Mouse (Mus musculus): ENCODE results near the gene Dock4.

DNA sequence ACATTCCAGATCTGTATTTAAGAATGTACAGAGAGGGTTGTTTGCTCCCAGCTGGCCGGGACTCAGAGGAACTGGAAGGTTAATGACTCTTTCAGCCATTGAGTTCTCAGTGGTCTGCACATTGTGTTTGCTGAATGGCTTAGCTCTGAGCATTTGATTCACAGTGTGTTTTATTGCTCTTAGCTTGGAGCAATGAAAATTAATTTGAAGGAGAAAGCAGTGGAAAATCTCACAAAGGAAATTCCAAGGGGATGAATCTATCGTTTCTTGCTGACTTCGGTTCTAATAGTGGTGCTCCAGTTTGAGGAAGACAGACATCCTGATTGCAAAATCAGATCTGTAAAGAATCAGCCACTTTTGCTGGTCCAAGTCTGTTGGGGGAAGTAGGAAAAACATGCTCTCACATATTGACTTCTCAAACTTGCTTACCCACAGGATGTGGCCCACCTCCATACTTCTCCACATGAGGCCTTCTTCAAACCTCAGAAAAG, 342.9 kb downstream of the Dock4 start:
- TF ChIP-seq POLR2A (IDR thresholded peaks at IDR 0.05; ENCODE audit: control insufficient read depth, low read depth, low read length) (no peak), CTCF (IDR thresholded peaks at IDR 0.05; ENCODE audit: control insufficient read depth, insufficient read depth, insufficient replicate concordance, low read depth, low read length) (no peak)
